Mouse (Mus musculus): ENCODE measurements around the gene Foxn3. TPM values are rescaled to one million over a fixed set of nuclear protein-coding genes. Genes with fewer than 3 reads are reported as not detected.

Foxn3 gene
- total RNA-seq, 1 experiment from 2014 or later = 41.7 TPM

DNA sequence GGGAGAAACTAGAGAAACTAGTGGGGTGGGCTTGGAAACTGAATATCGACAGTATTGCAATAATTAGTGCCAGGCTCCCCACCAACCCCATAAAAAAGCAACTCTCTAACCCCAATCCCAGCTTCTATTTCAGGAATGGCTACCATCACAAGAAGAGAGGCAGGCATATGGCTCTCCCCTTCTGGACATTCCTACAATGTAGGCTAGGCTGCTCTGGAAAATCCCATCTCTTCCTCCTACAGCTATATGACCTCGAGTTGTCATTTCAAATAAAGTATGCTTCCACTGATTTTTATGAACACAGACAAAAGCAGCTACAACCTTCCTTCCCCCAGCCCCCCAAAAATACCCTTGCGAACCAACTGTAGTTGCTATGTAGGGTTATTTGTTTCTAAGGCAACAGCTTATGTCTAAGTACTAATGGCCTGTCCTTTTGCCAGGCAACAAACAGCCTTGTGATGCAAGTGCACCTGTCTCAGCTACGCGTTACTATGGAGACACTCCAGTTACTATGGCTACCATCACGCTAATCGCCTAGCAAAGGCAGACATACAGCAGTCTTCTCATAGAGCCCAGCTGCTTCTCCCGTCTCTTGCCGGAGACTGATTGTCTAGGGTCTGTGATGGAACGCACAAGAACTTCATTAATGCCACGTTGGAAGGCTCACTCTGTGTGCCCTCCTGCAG lies 223.6 kb downstream of the Foxn3 start:
- ATAC-seq (replicated peaks; ENCODE audit: low read depth, poor library complexity, severe bottlenecking) = no peak

DNA sequence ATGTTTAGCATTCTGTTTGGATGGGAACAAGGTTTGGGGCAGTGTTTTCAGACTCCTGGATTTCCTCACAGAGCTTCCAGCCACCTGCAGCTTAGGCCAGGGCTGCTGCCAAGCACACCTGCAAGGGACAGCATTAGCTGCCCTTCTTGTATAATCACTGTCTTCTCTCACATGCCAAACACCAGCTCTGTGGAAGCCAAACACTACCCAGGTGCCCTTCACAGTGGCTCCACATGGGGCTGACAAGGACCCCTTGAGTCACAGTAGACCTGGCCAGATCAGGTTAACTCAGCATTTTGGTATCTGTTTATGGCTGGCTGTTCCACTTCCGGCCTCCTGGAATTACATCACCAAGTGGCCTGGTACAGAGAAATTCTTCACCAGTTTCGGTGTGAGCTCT lies 224.6 kb downstream of the Foxn3 start:
- no peak for ATAC-seq (replicated peaks; ENCODE audit: low read depth, poor library complexity, severe bottlenecking)

DNA sequence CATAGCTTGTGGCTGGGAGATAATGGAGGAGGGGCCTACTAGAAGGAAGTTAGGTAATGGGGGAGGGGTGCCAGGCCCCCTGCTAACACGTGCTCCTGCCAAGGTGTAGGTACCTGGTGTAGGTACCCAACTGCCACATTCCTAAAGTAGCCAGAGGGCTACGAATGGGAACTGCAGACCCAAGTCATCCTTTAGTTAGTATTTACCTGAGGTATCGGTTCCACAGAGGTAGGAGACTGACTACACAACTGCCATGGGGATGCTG lies 226.3 kb downstream of the Foxn3 start:
- ATAC-seq (replicated peaks; ENCODE audit: low read depth, poor library complexity, severe bottlenecking) = no peak

DNA sequence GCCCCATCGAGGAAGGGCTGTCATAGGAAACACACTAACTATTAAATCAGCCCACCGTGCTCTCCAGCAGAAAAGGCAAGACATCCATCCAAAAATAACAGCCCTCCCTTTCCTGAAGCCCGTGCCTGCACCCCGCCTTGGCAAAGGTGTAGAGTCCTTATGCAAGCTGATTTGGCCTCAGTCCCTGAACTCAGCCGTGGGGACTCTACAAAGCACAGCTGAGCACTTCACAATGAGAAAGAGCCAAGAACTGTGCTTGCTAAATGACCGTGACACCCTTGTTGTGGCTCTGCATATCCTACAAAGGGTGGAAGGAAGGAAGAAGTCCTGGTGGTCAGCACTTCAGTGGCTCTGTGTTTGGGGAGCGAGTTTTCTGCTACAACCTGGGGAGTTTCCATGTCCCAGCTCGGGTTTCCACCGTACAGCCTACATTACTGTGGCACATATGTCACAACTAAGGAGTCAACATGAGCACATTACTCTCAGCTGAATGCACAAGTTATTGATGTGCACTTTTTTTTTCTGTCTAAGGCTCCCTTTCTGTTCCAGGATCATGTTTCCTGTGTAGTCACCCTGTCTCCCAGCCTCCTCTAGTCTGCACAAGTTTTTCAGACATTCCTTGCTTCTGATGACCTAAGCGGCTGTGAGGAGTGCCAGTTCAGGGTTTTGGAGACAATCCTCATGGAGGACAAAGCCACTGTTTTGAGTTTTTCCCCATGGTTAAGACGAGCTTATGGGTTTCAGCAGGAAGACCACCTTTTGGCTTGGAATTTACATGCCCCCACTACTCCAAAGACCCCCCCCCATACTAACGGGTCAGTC lies 226.8 kb downstream of the Foxn3 start:
- no peak for ATAC-seq (replicated peaks; ENCODE audit: low read depth, poor library complexity, severe bottlenecking)

DNA sequence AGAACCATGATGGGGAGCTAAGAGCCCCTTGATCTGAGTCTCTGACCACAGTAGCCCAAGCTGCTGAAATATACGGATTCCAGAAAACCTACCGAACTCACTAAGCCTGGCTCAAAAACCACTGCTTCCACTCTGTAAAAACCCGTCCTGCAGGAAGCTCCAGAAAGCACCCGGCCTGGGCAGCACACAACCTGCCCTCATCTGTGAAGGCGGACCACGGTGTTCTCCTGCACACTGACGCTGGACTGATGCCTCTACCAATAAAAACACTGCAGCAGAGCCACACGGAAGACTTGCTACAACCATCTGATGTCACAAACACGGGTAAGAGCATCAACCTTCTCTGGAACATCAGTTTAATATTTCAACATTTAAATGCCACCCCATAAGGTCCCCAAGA lies 227.8 kb downstream of the Foxn3 start:
- ATAC-seq (replicated peaks; ENCODE audit: low read depth, poor library complexity, severe bottlenecking) = no peak

DNA sequence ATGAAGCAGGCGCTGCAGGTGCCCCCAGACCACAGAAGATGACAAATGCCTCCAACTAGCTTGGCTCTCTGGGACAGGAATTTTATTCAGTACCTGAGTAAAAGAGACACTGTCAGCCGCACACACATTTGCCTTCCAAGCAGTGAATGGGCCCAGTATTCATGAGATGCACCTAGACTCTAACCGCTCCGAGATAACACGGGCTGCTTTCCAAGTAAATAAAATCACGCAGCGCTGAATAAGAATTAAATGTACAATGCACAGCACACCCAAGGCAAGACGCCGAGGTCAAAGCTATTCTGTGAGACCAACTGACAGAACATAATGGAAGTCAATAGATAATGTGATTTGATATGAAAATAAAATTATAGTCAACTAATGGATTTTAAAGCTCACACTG lies 229.4 kb downstream of the Foxn3 start:
- no peak for ATAC-seq (replicated peaks; ENCODE audit: low read depth, poor library complexity, severe bottlenecking)

DNA sequence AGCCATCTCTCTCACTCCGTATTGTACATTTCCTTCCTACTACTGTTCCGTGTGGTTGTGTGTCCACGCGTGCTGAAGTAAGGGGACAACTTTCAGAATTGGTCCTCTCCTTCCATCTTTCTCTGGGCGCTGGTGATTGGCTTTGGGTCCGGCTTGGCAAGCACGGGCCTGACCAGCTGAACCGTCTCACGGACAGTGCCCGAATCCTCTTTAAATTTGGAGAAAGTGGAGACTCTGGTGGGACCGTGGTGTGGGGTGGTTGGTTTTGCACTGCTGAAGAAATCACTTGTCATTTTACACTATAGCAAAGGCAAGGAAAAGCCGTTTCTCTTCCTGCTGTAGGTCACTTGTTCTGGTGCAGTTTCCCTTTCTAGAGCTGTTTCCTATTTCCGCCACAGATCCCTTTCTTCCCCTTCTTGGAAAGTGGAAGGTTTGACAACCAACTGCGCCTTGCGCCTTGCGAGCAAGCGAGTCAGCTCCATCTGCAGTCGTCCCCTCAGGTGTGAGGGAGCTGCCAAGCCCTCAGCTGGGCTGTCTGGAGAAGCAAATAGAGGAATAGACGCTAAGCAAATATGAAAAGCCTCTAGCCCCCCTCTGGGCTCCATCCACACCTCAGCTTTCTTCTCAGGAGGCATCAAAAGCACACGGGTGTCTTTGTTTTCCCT lies 229.9 kb downstream of the Foxn3 start:
- ATAC-seq (replicated peaks; ENCODE audit: low read depth, poor library complexity, severe bottlenecking) = no peak

DNA sequence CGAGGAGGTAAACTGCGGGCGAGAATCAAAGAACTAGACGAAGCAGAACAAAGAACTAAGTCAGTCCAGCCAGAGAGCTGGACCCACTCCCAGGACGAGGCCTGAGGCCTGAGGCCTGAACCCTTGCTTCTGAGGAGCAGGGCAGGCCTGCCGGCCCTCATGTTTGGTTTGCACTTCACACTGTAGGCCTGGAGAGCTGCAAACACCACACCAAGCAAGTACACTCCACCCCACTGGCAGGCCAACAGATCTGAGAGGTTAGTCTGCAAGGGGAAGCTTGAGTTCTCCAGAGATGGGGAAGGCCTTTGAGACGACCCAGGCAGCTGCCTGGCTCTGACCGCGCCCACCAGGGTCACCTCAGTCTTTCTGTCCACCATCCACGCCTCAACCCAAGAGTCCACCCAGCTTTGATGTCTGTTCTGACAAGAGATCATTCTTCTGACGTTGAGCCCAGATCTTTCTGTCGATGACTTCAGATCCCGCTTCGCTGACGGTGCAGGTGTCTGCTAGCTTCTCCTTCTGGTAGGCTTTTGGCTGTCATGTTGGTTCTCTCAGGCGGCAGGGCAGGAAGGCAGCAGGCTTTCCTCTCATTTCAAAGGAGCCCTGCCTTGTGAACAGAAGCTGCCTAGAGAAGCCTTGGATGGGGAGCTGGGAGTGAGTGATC lies 231.1 kb downstream of the Foxn3 start:
- ATAC-seq (replicated peaks; ENCODE audit: low read depth, poor library complexity, severe bottlenecking) = no peak

DNA sequence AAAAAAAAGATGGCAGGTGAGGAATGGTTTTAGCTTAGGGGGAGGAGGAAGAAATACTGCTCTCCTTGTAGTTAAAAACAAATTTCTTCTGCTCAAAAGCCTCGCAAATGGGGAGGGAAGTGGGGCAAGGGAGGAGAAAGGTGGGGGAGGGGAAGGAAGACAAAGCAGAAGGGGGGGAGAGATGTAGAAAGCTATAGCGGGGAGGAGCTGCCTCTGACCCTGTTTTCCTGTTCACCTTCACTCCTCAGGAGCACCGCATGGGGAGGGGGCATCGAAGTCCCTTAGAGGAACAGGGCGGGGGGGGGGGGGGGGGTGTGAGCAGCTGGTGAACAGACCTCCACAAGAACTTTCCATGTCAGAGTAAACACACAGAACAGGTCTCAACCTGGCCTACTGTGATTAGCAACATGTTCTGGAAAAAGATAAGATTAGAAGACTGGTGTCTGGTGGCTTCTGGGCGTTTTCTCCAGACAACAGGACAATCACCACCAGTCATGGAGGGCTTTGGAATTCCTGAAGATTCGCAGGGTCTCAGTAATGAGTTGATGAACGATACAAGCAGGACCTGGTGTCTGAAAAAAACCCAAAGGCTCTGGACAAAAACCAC lies 231.9 kb downstream of the Foxn3 start:
- ATAC-seq (replicated peaks; ENCODE audit: low read depth, poor library complexity, severe bottlenecking) = no peak; the same call in 1 of the 2 replicates

DNA sequence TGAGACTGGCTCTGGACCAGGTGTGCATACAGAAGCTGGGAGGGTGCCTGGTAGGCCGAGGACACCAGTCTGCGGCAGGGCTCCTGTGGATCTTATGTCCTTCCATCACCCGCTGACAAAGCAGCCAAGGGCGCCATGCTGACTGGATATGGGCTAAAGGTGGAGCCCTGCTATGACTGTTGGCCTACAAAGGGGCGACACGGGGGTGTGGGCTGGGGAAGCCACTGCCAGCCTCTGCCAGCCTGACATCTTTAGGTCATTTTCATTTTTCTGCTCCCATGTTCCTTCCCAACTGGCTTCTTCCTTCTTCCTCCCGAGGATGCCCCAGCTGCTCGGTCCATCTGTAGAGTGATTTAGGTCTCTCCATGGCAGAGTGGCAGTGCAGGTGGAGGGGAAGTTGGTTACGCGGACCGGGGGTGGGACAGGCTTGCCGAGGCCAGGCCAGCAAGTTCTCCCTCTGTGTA lies 232.5 kb downstream of the Foxn3 start:
- ATAC-seq (replicated peaks; ENCODE audit: low read depth, poor library complexity, severe bottlenecking) = no peak

DNA sequence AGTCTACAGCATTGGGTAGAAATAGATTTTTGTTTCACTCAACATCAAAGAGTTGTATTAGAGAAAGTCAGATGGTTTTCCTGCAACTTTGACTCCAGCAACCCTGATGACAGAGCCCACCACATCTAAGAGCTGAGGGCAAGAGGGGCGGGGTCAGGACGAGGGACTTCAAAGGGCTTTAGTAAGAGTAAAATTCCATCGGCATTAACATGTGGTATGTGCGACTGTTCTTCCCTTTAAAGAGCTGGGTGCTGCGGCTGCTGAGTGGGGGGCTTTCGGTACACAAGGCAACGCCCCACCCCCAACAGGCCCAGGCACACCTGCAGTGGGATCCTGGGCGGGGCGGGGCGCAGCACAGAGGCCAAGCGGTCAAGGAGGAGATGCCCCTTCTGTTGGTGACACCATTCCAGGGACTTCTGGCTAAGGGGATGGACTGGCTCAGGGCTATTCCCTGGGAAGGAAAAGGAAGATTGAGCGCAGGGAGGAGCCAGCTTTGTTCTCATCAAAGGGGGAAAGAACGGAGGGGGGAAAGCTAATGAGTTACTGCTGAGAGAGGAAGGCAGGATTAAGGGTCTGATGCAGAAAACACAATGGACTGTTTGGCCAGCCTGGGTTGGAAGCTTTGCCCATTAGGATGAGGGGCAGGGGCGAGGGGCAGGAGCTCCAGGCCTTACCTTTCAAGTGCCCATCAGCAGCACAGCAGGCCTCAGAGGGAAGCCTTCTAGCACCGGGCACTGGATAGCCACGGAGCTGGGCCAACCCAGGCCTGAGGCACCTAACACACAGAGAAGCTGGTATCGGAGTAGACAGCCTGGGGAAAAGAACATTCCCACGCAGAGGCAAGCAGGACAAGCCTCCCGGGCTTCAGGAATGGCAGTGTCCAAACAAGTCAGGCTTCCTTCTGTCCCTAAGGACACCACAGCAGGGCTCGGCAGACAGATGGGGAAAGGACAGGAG lies 233.8 kb downstream of the Foxn3 start:
- no peak for ATAC-seq (replicated peaks; ENCODE audit: low read depth, poor library complexity, severe bottlenecking)

DNA sequence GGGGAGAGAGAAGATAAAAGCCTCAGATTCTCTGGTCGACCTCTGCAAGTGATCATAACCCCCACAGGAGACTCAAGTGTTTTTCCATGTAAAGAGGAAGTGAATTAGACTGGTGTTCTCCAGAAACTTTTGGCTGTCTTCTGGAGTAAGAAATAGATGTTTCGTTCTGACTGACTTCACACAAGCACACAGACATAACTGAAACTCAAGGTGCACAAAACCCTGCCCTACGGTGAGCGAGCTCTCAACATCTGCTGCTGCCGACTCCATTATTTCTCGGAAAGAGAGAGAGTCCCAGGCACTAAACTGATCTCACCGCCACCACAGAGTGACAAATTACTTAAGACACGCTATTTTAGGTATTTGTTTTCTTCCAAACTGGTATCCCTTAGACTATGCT lies 237.2 kb downstream of the Foxn3 start:
- ATAC-seq (replicated peaks; ENCODE audit: low read depth, poor library complexity, severe bottlenecking) = peak; percentile 26

DNA sequence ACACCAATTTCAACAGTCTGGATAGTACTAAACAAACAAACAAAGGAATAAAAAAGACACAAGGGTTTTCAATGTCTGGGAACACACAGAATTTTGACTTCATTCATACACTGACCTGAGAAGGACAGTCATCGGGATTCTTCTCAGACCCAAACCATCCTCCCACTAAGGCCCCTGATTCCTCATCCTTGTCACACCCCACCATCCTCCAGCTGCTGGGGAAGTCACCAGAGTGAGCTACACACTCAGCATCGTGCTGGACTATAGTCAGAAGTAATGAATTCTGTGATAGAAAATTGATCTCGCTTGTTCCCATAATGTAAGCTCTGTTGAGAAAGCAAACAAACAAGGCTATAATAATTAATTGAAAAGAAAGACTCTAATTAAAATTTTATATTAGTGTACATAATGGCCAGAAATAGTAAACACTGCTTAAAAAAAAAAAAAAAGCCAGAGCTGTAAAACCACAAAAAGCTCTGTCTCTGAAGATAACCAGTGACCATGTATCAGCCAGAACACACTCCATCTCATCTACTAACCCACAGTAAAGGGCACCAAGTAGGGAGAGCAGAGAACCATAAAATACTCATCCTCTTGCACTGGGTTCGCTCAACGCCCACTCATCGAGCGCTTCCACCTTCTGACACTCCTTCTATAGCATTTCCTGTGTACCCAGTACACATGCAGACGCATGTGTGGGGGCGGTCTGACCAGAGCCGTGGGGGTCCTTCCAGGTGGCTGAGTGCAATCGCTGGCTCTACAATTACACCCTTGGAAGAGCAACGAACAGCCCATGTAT lies 241.6 kb downstream of the Foxn3 start:
- ATAC-seq (replicated peaks; ENCODE audit: low read depth, poor library complexity, severe bottlenecking) = peak; percentile 80

DNA sequence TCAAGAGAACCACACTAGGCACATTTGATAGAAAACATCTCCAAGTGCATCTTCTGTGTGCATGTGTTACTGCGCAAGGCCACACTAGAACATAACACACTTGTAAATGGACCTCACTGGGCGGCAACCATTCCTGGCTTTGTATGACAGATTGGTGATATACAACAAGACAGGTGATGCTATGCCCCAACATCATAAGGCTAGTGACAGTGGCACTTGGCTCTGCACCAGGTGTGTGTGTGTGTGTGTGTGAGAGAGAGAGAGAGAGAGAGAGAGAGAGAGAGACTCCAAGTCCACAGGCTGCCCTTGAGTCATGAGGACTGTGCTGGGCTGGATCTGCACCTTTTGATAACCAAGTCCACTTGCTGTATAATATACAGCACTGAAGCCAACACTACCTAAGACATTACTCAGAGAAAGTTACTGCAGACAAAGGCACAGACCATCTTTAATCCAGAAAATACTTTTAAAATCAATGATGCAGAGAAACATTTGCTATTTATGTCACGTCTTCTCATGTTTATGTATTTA lies 242.4 kb downstream of the Foxn3 start:
- ATAC-seq (replicated peaks; ENCODE audit: low read depth, poor library complexity, severe bottlenecking) = no peak

DNA sequence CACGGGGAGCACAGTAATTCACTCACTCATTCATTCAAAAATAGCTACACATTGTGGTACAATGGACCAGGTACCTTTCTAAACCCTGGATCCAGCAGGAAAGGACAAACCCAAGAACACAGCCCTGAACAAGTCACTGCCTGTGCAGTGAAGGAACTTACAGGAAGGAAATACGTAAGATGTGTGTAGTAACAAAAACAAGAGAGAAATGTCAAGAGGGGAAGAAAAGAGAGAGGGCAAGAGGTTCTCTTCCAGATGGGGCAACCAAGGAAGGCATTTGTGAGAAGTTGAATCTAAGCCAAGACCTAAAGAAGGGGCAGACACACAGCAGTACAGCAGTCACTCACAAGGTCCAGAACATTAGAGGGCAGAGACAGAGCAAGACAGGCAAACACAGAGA lies 243.5 kb downstream of the Foxn3 start:
- ATAC-seq (replicated peaks; ENCODE audit: low read depth, poor library complexity, severe bottlenecking) = no peak

DNA sequence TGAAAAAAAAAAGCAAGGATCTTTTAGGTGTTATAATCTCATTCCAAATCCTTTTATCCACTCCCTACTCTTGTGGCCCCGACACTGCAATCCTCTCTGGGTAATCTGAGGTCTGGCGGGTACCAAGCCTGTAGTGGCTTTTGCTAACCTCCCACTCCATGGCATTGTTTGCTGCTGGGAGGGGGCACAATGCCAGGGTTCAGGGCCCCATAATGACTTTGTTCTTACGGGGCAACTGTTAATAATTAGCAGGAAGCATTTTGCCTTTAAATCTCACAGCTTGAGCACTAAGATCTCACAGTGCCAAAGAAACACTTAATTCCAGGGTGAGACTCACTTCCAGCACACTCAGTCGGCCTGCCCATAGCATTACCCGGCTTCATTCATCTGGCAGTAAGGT lies 244.2 kb downstream of the Foxn3 start:
- no peak for ATAC-seq (replicated peaks; ENCODE audit: low read depth, poor library complexity, severe bottlenecking)

DNA sequence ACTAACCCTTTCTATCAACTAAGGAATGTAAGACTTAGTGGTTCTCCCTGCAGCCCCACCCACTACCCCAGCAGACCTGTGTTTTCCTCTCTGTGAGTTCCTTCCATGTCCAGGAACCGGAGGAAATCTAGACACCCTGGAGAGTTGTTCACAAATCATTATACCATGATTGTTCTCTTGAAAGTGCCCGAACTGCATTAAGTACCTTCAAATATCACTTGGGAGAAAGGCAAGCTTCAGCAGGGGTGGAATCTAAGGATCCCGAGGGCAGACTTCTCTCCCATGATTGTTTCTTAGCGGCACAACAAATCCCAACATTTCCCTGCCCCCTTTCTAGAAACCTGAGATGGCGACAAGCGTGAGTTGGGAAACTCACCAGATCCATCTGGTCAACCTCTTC lies 247.5 kb downstream of the Foxn3 start:
- ATAC-seq (replicated peaks; ENCODE audit: low read depth, poor library complexity, severe bottlenecking) = no peak

DNA sequence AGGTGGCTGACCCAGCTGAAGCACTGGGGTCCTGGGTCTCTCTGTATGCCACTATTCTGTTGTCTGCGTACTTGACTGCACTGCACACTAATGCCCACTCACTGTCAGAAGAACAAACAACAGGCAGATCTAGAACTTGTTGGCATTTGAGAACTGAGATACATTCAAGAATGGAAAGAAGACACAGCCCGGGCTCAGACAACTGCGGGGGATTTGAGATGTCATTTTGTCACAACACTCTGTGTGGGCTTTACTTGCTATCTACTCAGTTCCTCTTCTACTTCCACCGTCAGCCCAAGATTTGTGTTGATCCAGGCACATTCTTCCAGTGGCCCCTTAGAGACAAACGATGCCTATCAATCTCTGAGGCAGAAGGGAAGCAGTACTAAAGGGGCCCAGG lies 248.6 kb downstream of the Foxn3 start:
- peak; percentile 41; the same call in 1 of the 2 replicates for ATAC-seq (replicated peaks; ENCODE audit: low read depth, poor library complexity, severe bottlenecking)
